Mouse (Mus musculus) left cerebral cortex, adult 18-20 months (tissue): ENCODE data around the gene Cdc42ep4. TPM values are rescaled to one million over a fixed set of nuclear protein-coding genes. Genes with fewer than 3 reads are reported as not detected.

Experiments
- DNase-seq, 2 experiments: peaks; one replicate each; pipeline ENCODE4 v3.0.0; 2021 to 2022; ENCODE audit warnings: low spot score in 2 of 2, mixed read lengths in 1 of 2
- total RNA-seq, 2 experiments: library from RNA; stranded (reverse); gene quantifications; 2 replicates each; pipeline ENCODE4 v1.2.3; 2021

Gene Cdc42ep4
- total RNA-seq, 2 experiments from 2014 or later = 26.6 to 28.8 TPM

GRCm38 (mm10) chr11:113727992-113728391 is 23.7 kb downstream of the Cdc42ep4 start:
- no peak for DNase-seq

DNA sequence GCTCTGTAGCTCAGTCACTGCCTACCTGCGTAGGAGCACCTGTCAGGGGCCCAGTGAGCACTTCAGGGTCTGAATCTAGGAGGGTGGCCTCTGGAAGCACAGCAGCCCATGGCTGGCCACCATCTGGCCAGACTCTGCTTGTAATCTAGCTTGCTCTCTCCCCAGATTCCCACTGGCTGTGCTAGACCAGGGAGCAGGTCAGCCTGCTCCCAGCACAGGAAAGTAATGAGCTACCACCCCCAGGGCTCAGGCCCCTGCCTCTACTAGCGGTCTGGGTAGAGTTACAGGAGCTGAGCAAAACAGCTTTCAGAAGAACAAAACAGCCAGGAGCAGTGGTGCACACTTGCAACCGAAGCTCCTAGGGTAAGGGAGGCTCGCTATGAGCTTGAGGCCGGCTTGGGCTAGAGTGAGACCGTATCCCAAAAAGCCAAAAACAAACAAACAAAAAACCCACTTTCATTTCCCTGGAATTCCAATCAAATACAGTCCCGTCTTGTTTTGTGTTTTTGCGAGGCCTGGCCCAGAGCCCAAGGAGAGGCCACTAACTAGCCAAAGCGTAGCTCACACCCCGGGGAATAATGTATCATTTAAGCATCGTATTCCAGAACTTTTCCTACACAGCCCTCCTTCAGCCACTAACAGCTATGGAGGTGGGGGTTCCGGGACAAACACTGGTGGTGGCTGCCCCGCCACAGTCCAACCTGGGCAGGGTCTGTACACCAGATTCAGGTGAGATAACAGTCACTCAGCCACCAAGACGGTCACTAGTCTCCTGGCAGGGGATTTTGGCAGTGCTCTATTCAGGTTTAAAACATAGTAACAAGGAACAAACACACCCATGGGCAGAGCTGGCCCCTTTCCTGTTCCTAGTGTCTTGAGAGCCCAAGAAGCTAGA is 24.4 kb downstream of the Cdc42ep4 start:
- no peak for DNase-seq

- no peak for DNase-seq
Measured at GRCm38 (mm10) chr11:113725235-113726048, 26.2 kb downstream of the Cdc42ep4 start.

- no peak for DNase-seq
Measured at GRCm38 (mm10) chr11:113722405-113723090, 29.1 kb downstream of the Cdc42ep4 start.

GRCm38 (mm10) chr11:113717767-113718424 is 33.8 kb downstream of the Cdc42ep4 start:
- DNase-seq = no peak

DNA sequence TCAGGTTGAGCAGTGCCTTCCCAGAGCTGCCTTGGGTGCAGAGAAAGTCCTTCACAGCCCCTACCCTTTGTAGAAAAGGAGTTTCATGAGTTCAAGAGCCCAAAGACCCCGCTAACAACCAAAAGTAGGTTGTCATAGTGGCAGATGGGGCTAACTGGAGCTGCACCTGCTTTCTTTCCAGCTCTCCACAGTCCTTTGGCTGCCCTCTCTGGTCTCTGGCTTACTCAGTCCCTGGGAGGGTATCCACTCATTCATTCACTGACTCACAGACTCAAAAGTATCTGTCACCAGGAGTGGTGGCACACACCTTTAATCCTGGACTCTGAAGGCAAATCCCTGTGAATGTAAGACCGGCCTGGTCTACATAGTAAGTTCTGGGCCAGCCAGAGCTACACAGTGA is 35.5 kb downstream of the Cdc42ep4 start:
- DNase-seq = no peak

DNA sequence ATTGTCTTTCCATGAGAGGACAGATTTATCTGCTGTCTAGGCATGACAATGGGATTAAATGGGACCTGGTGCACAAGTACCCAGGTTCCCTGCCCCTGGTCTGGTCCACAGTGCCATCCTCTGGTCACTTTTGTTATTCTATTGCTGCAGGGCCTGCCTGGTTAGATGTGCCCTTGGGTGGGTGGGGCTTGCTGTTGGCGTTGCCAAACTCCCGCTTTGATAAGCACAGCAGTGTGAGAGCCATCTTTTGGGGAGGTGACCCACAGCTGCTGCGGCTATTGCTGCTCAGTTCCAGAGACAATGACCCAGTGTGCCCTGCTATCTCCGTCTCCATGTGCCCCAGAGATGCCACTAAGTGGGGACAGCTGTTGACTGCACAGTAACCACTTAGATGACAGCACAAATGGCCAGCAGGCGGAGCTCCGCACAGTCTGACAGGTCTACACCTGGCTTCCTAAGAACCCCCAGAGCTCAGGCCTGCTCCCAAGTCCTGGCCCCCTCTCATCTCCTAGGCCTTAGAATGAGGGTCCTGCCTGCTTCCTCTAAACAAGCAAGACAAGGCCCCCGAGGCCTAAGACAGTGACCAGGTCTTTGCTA is 36.5 kb downstream of the Cdc42ep4 start:
- no peak for DNase-seq

DNA sequence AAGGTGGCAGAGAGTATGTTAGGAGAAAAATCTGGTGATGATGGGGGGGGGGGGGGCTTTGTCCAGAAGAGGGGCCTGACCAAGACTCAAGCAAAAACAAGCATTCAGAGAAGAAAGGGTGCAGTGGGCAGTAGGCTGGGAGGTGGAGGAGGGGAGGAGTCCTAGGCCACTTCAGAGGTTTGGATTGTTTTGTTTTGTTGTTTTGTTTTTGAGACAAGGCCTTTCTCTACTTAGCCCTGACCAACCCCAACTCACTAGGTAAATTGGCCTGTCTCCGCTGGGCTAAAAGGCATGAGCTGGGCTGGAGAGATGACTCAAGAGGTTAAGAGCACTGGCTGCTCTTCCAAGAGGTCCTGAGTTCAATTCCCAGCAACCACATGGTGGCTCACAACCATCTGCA is 40.6 kb downstream of the Cdc42ep4 start:
- DNase-seq = no peak

- no peak for DNase-seq
Measured at GRCm38 (mm10) chr11:113710257-113710777, 41.4 kb downstream of the Cdc42ep4 start.

DNA sequence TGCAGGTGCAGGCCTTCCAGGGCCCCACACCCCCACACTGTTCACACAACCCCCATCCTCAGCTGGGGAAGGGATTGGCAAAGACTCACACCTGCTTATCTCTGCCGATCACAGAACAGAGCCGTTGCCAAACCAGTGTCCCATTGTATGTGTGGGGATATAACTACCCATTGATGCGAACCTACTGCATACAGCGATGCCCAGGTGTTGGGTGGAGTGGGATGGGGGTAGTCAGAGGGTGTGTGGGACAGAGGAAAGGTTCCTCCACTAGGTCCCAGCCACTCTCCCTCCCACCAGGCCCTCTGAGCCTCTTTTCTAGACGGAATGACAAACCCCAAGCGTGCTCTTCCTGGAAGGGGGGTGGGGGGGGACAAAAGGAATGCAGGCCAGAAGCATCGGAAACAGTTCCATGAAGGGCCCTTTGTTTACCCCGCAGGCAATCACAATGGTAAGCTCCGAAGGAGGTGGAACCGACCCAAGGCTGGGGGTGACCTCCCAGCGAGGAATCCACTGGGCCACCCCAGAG is 41.9 kb downstream of the Cdc42ep4 start, which contains the start of gene Cpsf4l:
Gene Cpsf4l, minus strand, starts transcription at position 287 of the 526 bp plus-strand sequence.
- DNase-seq = no peak

DNA sequence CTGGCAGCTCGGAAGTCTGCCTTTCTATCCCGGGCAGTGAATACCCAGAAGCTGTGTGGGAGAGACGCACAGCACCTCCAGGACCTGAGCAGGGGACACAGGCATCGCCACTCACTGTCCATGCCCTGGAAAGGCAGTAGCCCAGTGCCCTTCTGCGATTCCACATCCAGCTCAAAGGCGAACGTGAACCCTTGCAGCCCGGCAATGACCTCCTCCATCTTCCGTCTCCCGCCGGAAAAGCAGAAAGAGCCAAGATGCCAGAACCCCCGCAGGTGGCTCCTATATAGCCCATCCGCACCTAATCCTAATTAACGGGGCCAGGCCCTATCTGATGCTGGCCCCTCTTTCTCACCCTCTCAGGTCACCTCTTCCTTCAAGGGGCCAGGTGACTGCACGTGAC is 42.4 kb downstream of the Cdc42ep4 start:
- DNase-seq = no peak

DNA sequence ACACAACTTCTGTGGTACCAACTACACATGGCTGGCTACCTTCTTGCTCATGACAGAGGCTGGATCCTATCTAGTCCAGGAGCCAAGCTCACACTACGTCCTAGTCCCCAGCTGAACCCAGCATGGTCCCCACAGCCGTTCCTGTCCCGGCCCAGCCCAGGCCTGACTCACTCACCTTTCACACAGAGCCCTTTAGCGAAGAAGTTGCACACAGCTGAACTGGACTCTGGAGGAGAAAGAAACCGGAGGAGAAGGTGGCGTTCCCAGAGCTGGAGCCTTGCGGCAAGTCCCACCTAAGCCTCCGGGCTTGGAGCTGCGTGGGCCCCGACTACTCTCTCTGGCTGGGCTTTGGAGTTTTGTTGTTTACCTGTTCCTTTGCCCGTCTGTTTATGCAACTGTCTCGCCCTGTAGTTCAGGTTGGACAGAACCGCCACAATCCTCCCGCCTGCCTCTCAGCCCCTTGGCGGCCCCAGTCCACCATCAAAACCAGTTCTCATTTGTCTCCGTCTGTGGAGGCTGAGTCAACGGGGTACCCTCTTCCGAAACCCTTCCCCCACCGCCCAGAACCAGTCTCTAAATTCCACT is 43.0 kb downstream of the Cdc42ep4 start:
- DNase-seq = no peak

- DNase-seq = no peak
Measured at GRCm38 (mm10) chr11:113705966-113706652, 45.6 kb downstream of the Cdc42ep4 start.

DNA sequence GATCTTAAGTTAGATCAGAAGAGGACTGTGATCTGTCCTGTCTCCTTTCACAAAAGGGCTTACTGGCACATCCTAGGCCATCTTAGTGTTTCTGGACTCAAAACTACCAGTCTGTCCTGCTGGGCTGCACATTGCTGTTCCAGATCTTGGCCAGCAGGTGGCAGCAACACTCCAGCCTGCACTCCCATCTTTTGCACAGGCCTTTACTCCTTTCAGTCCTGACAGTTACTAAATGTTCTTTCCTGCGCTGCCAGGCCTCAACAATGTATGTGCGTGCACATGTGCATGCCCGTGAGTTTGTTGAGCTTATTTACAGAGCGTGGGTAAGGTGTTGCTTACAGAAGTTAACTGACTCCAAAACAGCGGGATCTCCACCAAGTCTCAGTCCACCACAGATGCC is 47.9 kb downstream of the Cdc42ep4 start:
- peak; percentile 75 to 81 for DNase-seq

GRCm38 (mm10) chr11:113699643-113700042 is 52.0 kb downstream of the Cdc42ep4 start:
- DNase-seq = no peak

DNA sequence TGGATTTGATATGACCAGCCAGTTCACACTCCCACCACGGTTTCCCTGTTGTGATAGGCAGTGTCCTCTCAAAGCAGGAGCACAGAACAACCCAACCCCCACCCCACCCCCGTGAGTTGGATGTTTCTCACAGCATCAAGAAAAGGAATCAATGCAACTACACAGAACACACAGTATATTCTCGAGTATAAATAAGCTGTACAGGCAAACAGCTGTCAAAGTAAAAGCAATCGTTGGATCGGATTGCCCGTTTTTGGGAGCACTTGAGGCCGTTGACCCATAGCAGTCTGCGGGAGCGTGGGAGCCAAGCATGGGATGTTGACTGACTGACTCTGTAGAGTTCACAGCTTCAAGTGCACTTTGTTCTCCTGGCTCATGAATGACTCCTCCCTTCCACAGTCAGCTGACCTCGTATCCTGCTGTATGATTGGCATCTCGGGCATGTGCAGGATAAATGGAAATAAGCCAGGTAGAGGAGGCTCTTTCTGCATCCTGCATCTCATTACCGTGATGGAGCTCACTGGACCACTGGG is 53.6 kb downstream of the Cdc42ep4 start:
- DNase-seq = no peak

DNA sequence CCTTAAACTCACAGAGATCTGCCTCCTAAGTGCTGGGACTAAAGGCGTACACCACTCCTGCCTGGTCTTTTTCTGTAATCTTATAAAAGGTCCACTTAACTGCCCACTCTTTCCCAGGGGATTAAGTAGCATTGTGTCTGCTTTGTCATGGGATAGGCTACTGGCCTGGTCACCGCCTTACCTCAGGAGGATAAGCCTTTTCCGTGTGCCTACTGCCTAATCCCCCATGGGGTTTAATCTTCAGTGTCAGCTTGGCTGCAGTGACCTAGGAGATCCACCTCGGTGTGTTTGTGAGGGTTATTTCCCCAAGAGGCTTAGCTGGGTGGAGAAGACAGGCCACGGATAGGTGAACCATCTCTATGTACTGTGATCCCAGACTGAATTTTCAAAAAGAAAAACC is 54.1 kb downstream of the Cdc42ep4 start:
- no peak for DNase-seq

DNA sequence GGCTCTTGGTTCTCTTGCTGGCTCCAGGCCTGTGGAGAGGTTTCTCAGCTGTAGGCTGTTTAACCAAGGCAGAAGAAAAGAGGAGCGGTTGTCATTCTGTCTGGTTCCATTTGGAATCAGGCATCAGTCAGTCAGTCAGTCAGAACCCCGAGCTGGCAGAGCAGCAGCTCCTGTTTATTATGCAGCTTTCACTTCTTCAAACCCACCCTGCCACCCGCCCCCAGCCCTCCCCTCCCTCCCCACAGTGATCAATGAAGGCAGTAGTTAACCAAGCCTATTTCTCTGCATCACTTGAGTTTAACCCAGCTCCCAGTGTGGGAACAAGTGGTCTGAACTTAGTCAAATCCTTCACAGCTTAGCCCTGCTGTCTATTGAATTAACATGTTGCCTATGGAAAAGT is 59.8 kb downstream of the Cdc42ep4 start:
- no peak for DNase-seq

GRCm38 (mm10) chr11:113691318-113691717 is 60.4 kb downstream of the Cdc42ep4 start:
- DNase-seq = no peak
